Mouse (Mus musculus) forebrain, postnatal 0 days (tissue): ENCODE measurements at regions not wholly inside any gene's neighbourhood (a gene's known extent, or its start where the extent isn't known, plus 50 kb on each side); places are given as distances from the start of the nearest gene placed in this dataset.
"Not testable (repeated sequence)": the region's sequence is repeated elsewhere in the genome, so short reads cannot be mapped to it uniquely, and the experiment has no call there.

ENCODE experiments used
- ATAC-seq: fragments of 200-750 bp; cut with Nextera tagmentation; 2 replicates; pipeline ENCODE4 v1.8.0; 2017; ENCODE audit warnings: mild to moderate bottlenecking, moderate library complexity
- DNase-seq: peaks from one replicate; pipeline ENCODE4 v3.0.0-alpha.2; 2015
- H3K27ac ChIP-seq: fragments of 300-500 bp; sonication (generic); 2 replicates; pipeline ENCODE4 v1.5.1; 2014; ENCODE audit warnings: low read depth, mild to moderate bottlenecking, antibody characterized with exemption, low read length, moderate library complexity, mixed read lengths
- H3K27me3 ChIP-seq: fragments of 300-500 bp; sonication (generic); 2 replicates; pipeline ENCODE4 v1.6.1; 2014; ENCODE audit warnings: mild to moderate bottlenecking, low read length, mixed read lengths; ENCODE audit not compliant: insufficient read depth
- H3K36me3 ChIP-seq: fragments of 300-500 bp; sonication (generic); 2 replicates; pipeline ENCODE4 v1.6.1; 2014; ENCODE audit warnings: mild to moderate bottlenecking, moderate library complexity; ENCODE audit not compliant: insufficient read depth
- H3K4me1 ChIP-seq: fragments of 300-500 bp; sonication (generic); 2 replicates; pipeline ENCODE4 v1.6.1; 2014; ENCODE audit warnings: antibody characterized with exemption; ENCODE audit not compliant: insufficient read depth
- H3K4me2 ChIP-seq: fragments of 300-500 bp; sonication (generic); 2 replicates; pipeline ENCODE4 v1.6.1; 2014; ENCODE audit warnings: low read depth, mild to moderate bottlenecking, moderate library complexity
- H3K4me3 ChIP-seq: fragments of 300-500 bp; sonication (generic); 2 replicates; pipeline ENCODE4 v1.5.1; 2014; ENCODE audit warnings: low read depth, low read length, mixed read lengths
- H3K9ac ChIP-seq: fragments of 300-500 bp; sonication (generic); 2 replicates; pipeline ENCODE4 v1.6.1; 2014; ENCODE audit warnings: mild to moderate bottlenecking
- H3K9me3 ChIP-seq: fragments of 300-500 bp; sonication (generic); 2 replicates; pipeline ENCODE4 v1.6.1; 2016; ENCODE audit warnings: low read length
- CTCF ChIP-seq: sonication (generic); IDR thresholded peaks from 2 replicates; pipeline ENCODE4 v1.5.1; 2016; ENCODE audit warnings: antibody characterized with exemption, control low read depth, low read depth
- WGBS: fragments of 180-500 bp; shearing (Covaris S2); extraction: QIAGEN DNeasy Blood & Tissue Kit; methylation state at CpG from one replicate; pipeline ENCODE4 v1.1.7; 2014; 5-methylcytosine and 5-hydroxymethylcytosine counted together

- no peak for TF ChIP-seq CTCF
- 70% methylated on average over 2 of the region's 2 CpGs for WGBS
- DNase-seq: no peak
These were observed 202.2 kb upstream of the Sema6d start for GRCm38 (mm10) chr2:123887587-123887986.

GRCm38 (mm10) chr2:123911921-123912320 is 177.8 kb upstream of the Sema6d start:
- H3K36me3 ChIP-seq, H3K27me3 ChIP-seq, DNase-seq, H3K4me1 ChIP-seq, H3K27ac ChIP-seq, H3K9me3 ChIP-seq, H3K4me2 ChIP-seq, H3K4me3 ChIP-seq, ATAC-seq, H3K9ac ChIP-seq: not testable (repeated sequence)
- WGBS: 77% methylated on average over 4 of the region's 4 CpGs

More at GRCm38 (mm10) chr2:123887587-123887986, 202.2 kb upstream of the Sema6d start:
- H3K4me3 ChIP-seq: no peak overlapping the region
- no peaks in the 10 kb centered on the region for H3K27me3 ChIP-seq
- no peaks in the 10 kb centered on the region for H3K9me3 ChIP-seq
- ATAC-seq: no peak
- no peaks in the 10 kb centered on the region for H3K4me1 ChIP-seq
- no peak overlapping the region for H3K27ac ChIP-seq
- H3K36me3 ChIP-seq: no peaks in the 10 kb centered on the region
- no peak overlapping the region for H3K4me2 ChIP-seq
- H3K9ac ChIP-seq: no peak overlapping the region

GRCm38 (mm10) chr2:123914021-123914420 is 175.7 kb upstream of the Sema6d start:
- Histone ChIP-seq H3K9ac (no peak overlapping the region), H3K27ac (no peak overlapping the region), H3K4me2 (no peak overlapping the region), H3K4me3 (no peak overlapping the region), H3K4me1 (no peaks in the 10 kb centered on the region), H3K27me3 (no peaks in the 10 kb centered on the region), H3K9me3 (no peaks in the 10 kb centered on the region), H3K36me3 (no peaks in the 10 kb centered on the region)
- no peak for DNase-seq
- no peak for ATAC-seq
- no peak for TF ChIP-seq CTCF

- Histone ChIP-seq H3K27ac (no peak overlapping the region), H3K27me3 (no peaks in the 10 kb centered on the region), H3K4me2 (no peak overlapping the region), H3K36me3 (no peaks in the 10 kb centered on the region), H3K9me3 (no peaks in the 10 kb centered on the region), H3K4me1 (no peaks in the 10 kb centered on the region), H3K9ac (no peak overlapping the region), H3K4me3 (no peak overlapping the region)
- TF ChIP-seq CTCF: no peak
- WGBS: 37% methylated on average over 2 of the region's 2 CpGs
- DNase-seq (peak; percentile 51), ATAC-seq (peak; percentile 71)
These were observed 169.4 kb upstream of the Sema6d start for GRCm38 (mm10) chr2:123920418-123920817.

- Histone ChIP-seq H3K9me3 (no peaks in the 10 kb centered on the region), H3K9ac (no peak overlapping the region), H3K36me3 (no peaks in the 10 kb centered on the region), H3K4me2 (no peak overlapping the region), H3K4me3 (no peak overlapping the region), H3K27ac (no peak overlapping the region), H3K4me1 (no peaks in the 10 kb centered on the region), H3K27me3 (no peaks in the 10 kb centered on the region)
- TF ChIP-seq CTCF: no peak
- DNase-seq (peak; percentile 4), ATAC-seq (peak; percentile 38)
These were observed 161.7 kb upstream of the Sema6d start for GRCm38 (mm10) chr2:123928066-123928465.

GRCm38 (mm10) chr2:123936896-123937295 is 152.9 kb upstream of the Sema6d start:
- 86% methylated on average over 2 of the region's 2 CpGs for WGBS
- Histone ChIP-seq H3K9ac (no peak overlapping the region), H3K27me3 (no peaks in the 10 kb centered on the region), H3K27ac (no peak overlapping the region), H3K4me3 (no peak overlapping the region), H3K9me3 (no peaks in the 10 kb centered on the region), H3K4me2 (no peak overlapping the region), H3K36me3 (no peaks in the 10 kb centered on the region), H3K4me1 (no peaks in the 10 kb centered on the region)
- ATAC-seq (no peak), DNase-seq (no peak)
- TF ChIP-seq CTCF: no peak

GRCm38 (mm10) chr2:123963606-123964005 is 126.2 kb upstream of the Sema6d start:
- H3K4me3 ChIP-seq: no peak overlapping the region
- peak; percentile 4 for DNase-seq
- no peaks in the 10 kb centered on the region for H3K27me3 ChIP-seq
- TF ChIP-seq CTCF: no peak
- WGBS: 59% methylated on average over 7 of the region's 7 CpGs
- H3K9ac ChIP-seq: no peak overlapping the region
- H3K4me2 ChIP-seq: no peak overlapping the region
- ATAC-seq: no peak
- no peak overlapping the region for H3K27ac ChIP-seq
- H3K36me3 ChIP-seq: no peaks in the 10 kb centered on the region
- no peaks in the 10 kb centered on the region for H3K4me1 ChIP-seq
- no peaks in the 10 kb centered on the region for H3K9me3 ChIP-seq

- no peaks in the 10 kb centered on the region for H3K27me3 ChIP-seq
- ATAC-seq (no peak), DNase-seq (no peak)
These were observed 86.3 kb upstream of the Sema6d start for GRCm38 (mm10) chr2:124003507-124003906.

More at GRCm38 (mm10) chr2:124003507-124003906, 86.3 kb upstream of the Sema6d start:
- H3K9me3 ChIP-seq: no peaks in the 10 kb centered on the region
- no peaks in the 10 kb centered on the region for H3K36me3 ChIP-seq
- no peak overlapping the region for H3K4me2 ChIP-seq
- no peak overlapping the region for H3K27ac ChIP-seq
- TF ChIP-seq CTCF: no peak
- no peaks in the 10 kb centered on the region for H3K4me1 ChIP-seq
- no peak overlapping the region for H3K4me3 ChIP-seq
- no peak overlapping the region for H3K9ac ChIP-seq
